Mouse (Mus musculus): Measurements from ENCODE around the gene Mettl2.

DNA sequence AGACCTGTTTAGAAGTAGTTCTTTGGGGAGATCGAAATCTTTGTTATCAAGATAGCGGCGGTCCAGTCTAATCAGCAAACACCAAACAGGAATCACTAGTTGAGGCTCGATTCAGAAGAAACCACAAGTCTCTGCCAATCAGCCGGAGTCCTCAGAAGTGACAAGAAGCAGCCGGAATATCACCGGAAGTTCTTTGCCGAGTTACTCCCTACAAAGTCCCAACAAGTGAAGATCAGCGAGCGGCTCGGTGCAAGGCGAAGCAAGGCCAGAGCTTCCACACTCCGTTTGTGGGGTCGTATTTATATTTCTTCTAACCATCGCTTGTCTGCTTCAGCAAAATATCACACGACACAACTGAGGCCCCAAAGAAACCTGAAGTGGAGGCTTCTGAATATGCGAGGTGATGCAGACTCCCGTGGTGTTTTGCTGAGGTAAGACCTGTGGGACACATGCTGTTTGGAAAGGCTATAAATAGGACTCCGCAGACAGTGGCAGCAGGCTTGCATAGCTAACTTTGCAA lies 30.6 kb downstream of the Mettl2 start:
- TF ChIP-seq CTCF (IDR thresholded peaks at IDR 0.05; ENCODE audit: low read depth), result no peak
- no peak for TF ChIP-seq EP300 (optimal IDR thresholded peaks at IDR 0.05)

All from stomach, postnatal 0 days (tissue).